15 mouse cellular contexts compared by ENCODE assay signal in genomic region chr16:5529823-5530222, GRCm38 (mm10).
"Had no signal": no experiment of that assay in that cellular context is flagged by ENCODE, and none has a peak within 500 bp of the region (broad histone marks: within the 10 kb centered on the region; RNA-seq: fewer than 3 reads in every experiment).

No protein-coding gene starts in this region.

- H3K4me3 ChIP-seq: layer of hippocampus, adult 2 months; limb, embryonic 10.5 days; limb, embryonic 13.5 days; liver, embryonic 13.5 days; lung, embryonic 15.5 days; megakaryocyte, embryonic 14.5 days; midbrain, embryonic 10.5 days had no signal

- H3K27ac ChIP-seq: kidney, postnatal 0 days; layer of hippocampus, adult 2 months; limb, embryonic 10.5 days; limb, embryonic 13.5 days; liver, embryonic 13.5 days; lung, embryonic 15.5 days; midbrain, embryonic 10.5 days had no signal

- H3K4me2 ChIP-seq: limb, embryonic 13.5 days; liver, embryonic 13.5 days; lung, embryonic 15.5 days had no signal

- H3K9ac ChIP-seq: limb, embryonic 13.5 days; liver, embryonic 13.5 days; lung, embryonic 15.5 days had no signal

- H3K27me3 ChIP-seq: limb, embryonic 13.5 days; liver, embryonic 13.5 days; lung, embryonic 15.5 days; megakaryocyte, embryonic 14.5 days had no signal

- H3K36me3 ChIP-seq: limb, embryonic 10.5 days; limb, embryonic 13.5 days; liver, embryonic 13.5 days; lung, embryonic 15.5 days; midbrain, embryonic 10.5 days had no signal

- ATAC-seq: intestine, postnatal 0 days had no signal

- DNase-seq: kidney, adult 2 months; kidney, postnatal 25 days; layer of hippocampus, adult 9-11 months; liver, embryonic 13.5 days; midbrain, embryonic 14.5 days; thymus, adult 18-20 months; thymus, postnatal 36 days had no signal

- H3K9me3 ChIP-seq: limb, embryonic 10.5 days; limb, embryonic 13.5 days; liver, embryonic 13.5 days; lung, embryonic 15.5 days; midbrain, embryonic 10.5 days had no signal

- H3K4me1 ChIP-seq: limb, embryonic 10.5 days; limb, embryonic 13.5 days; liver, embryonic 13.5 days; lung, embryonic 15.5 days had no signal
